Mouse (Mus musculus) limb, embryonic 15.5 days (tissue): ENCODE measurements at regions not wholly inside any gene's neighbourhood (a gene's known extent, or its start where the extent isn't known, plus 50 kb on each side); places are given as distances from the start of the nearest gene placed in this dataset.

Experiments used
- ATAC-seq: fragments of 200-750 bp; cut with Nextera tagmentation; 2 replicates; pipeline ENCODE4 v1.8.0; 2017; ENCODE audit warnings: low read depth, moderate TSS enrichment; ENCODE audit not compliant: insufficient number of reproducible peaks, low FRiP score, low TSS enrichment
- H3K27ac ChIP-seq: fragments of 300-500 bp; sonication (generic); 2 replicates; pipeline ENCODE4 v1.5.1; 2015; ENCODE audit warnings: moderate library complexity, mild to moderate bottlenecking, inconsistent platforms
- H3K27me3 ChIP-seq: fragments of 300-500 bp; sonication (generic); 2 replicates; pipeline ENCODE4 v1.6.1; 2015; ENCODE audit warnings: inconsistent platforms
- H3K36me3 ChIP-seq: fragments of 300-500 bp; sonication (generic); 2 replicates; pipeline ENCODE4 v1.6.1; 2015; ENCODE audit warnings: inconsistent platforms
- H3K4me1 ChIP-seq: fragments of 300-500 bp; sonication (generic); 2 replicates; pipeline ENCODE4 v1.6.1; 2015; ENCODE audit warnings: inconsistent platforms
- H3K4me2 ChIP-seq: fragments of 300-500 bp; sonication (generic); 2 replicates; pipeline ENCODE4 v1.6.1; 2015; ENCODE audit warnings: mild to moderate bottlenecking, inconsistent platforms
- H3K4me3 ChIP-seq: fragments of 300-500 bp; sonication (generic); 2 replicates; pipeline ENCODE4 v1.5.1; 2015; ENCODE audit warnings: mild to moderate bottlenecking, inconsistent platforms
- H3K9ac ChIP-seq: fragments of 300-500 bp; sonication (generic); 2 replicates; pipeline ENCODE4 v1.6.1; 2015; ENCODE audit warnings: inconsistent platforms
- H3K9me3 ChIP-seq: fragments of 300-500 bp; sonication (generic); 2 replicates; pipeline ENCODE4 v1.6.1; 2016; ENCODE audit warnings: inconsistent platforms
- WGBS: fragments of 180-500 bp; shearing (Covaris S2); methylation state at CpG from one replicate; pipeline ENCODE4 v1.1.7; 2015; 5-methylcytosine and 5-hydroxymethylcytosine counted together

GRCm38 (mm10) chr1:80854945-80855656 is 96.8 kb upstream of the Dock10 start:
- Histone ChIP-seq H3K36me3 (no peaks in the 10 kb centered on the region), H3K9ac (no peak overlapping the region), H3K27me3 (no peaks in the 10 kb centered on the region), H3K4me2 (no peak overlapping the region), H3K9me3 (no peaks in the 10 kb centered on the region), H3K4me3 (no peak overlapping the region), H3K4me1 (peaks cover 6% of the 10 kb centered on the region; the same call in 1 of the 2 replicates), H3K27ac (no peak overlapping the region)
- ATAC-seq, result no peak
- 54% methylated on average over 2 of the region's 2 CpGs for WGBS

- Histone ChIP-seq H3K36me3 (no peaks in the 10 kb centered on the region), H3K4me1 (peaks cover 6% of the 10 kb centered on the region; the same call in 1 of the 2 replicates), H3K9ac (no peak overlapping the region), H3K4me2 (0 out of 2 replicates have a peak overlapping the region, but pooled peaks have one; percentile 10), H3K27me3 (no peaks in the 10 kb centered on the region), H3K27ac (no peak overlapping the region), H3K9me3 (no peaks in the 10 kb centered on the region), H3K4me3 (no peak overlapping the region)
- 22% methylated on average over 7 of the region's 7 CpGs for WGBS
- no peak for ATAC-seq
Observed at GRCm38 (mm10) chr1:80854289-80854701, 96.0 kb upstream of the Dock10 start.

GRCm38 (mm10) chr1:80852761-80853160 is 94.4 kb upstream of the Dock10 start:
- Histone ChIP-seq H3K9me3 (no peaks in the 10 kb centered on the region), H3K4me1 (peaks cover 6% of the 10 kb centered on the region; the same call in 1 of the 2 replicates), H3K27ac (no peak overlapping the region), H3K9ac (no peak overlapping the region), H3K36me3 (no peaks in the 10 kb centered on the region), H3K4me3 (no peak overlapping the region), H3K27me3 (no peaks in the 10 kb centered on the region), H3K4me2 (no peak overlapping the region)
- 64% methylated on average over 2 of the region's 2 CpGs for WGBS
- ATAC-seq, result no peak

GRCm38 (mm10) chr1:80830196-80830794 is 72.0 kb upstream of the Dock10 start:
- 0 out of 2 replicates have a peak, but pooled peaks cover 6% of the 10 kb centered on the region for H3K27me3 ChIP-seq
- no peak overlapping the region for H3K4me3 ChIP-seq
- ATAC-seq, result no peak
- no peak overlapping the region for H3K27ac ChIP-seq
- H3K36me3 ChIP-seq, result no peaks in the 10 kb centered on the region
- no peaks in the 10 kb centered on the region for H3K4me1 ChIP-seq
- H3K9me3 ChIP-seq, result no peaks in the 10 kb centered on the region
- no peak overlapping the region for H3K4me2 ChIP-seq
- H3K9ac ChIP-seq, result no peak overlapping the region

GRCm38 (mm10) chr1:80826383-80826782 is 68.1 kb upstream of the Dock10 start:
- Histone ChIP-seq H3K9me3 (no peaks in the 10 kb centered on the region), H3K9ac (no peak overlapping the region), H3K27me3 (0 out of 2 replicates have a peak, but pooled peaks cover 6% of the 10 kb centered on the region), H3K4me2 (no peak overlapping the region), H3K36me3 (no peaks in the 10 kb centered on the region), H3K4me1 (no peaks in the 10 kb centered on the region), H3K27ac (no peak overlapping the region), H3K4me3 (no peak overlapping the region)
- WGBS, result 72% methylated on average over 1 of the region's 1 CpGs
- ATAC-seq, result no peak

- no peak for ATAC-seq
- Histone ChIP-seq H3K27me3 (no peaks in the 10 kb centered on the region), H3K27ac (no peak overlapping the region), H3K4me1 (no peaks in the 10 kb centered on the region), H3K9ac (no peak overlapping the region), H3K4me3 (no peak overlapping the region), H3K4me2 (no peak overlapping the region), H3K9me3 (no peaks in the 10 kb centered on the region), H3K36me3 (no peaks in the 10 kb centered on the region)
- 90% methylated on average over 3 of the region's 3 CpGs for WGBS
Observed at GRCm38 (mm10) chr1:80823953-80824352, 65.6 kb upstream of the Dock10 start.

GRCm38 (mm10) chr1:80822185-80822584 is 63.9 kb upstream of the Dock10 start:
- Histone ChIP-seq H3K9ac (no peak overlapping the region), H3K36me3 (no peaks in the 10 kb centered on the region), H3K27me3 (no peaks in the 10 kb centered on the region), H3K4me3 (no peak overlapping the region), H3K4me2 (no peak overlapping the region), H3K9me3 (no peaks in the 10 kb centered on the region), H3K4me1 (no peaks in the 10 kb centered on the region), H3K27ac (no peak overlapping the region)
- WGBS, result 68% methylated on average over 1 of the region's 1 CpGs
- ATAC-seq, result no peak

GRCm38 (mm10) chr1:80812906-80813305 is 54.6 kb upstream of the Dock10 start:
- WGBS, result 36% methylated on average over 3 of the region's 3 CpGs
- no peak overlapping the region for H3K27ac ChIP-seq

More at GRCm38 (mm10) chr1:80812906-80813305, 54.6 kb upstream of the Dock10 start:
- no peaks in the 10 kb centered on the region for H3K36me3 ChIP-seq
- no peak overlapping the region for H3K4me2 ChIP-seq
- H3K4me1 ChIP-seq, result no peaks in the 10 kb centered on the region
- H3K9me3 ChIP-seq, result no peaks in the 10 kb centered on the region
- H3K4me3 ChIP-seq, result no peak overlapping the region
- ATAC-seq, result no peak
- no peaks in the 10 kb centered on the region for H3K27me3 ChIP-seq
- H3K9ac ChIP-seq, result no peak overlapping the region
